ENCODE assay signal across 18 mouse cellular contexts in genomic region chr2:20560581-20560980, GRCm38 (mm10).
"Had no signal": no experiment of that assay in that cellular context is flagged by ENCODE, and none has a peak within 500 bp of the region (broad histone marks: within the 10 kb centered on the region; RNA-seq: fewer than 3 reads in every experiment).

No protein-coding gene starts in this region.

- H3K36me3 ChIP-seq: heart, embryonic 10.5 days; heart, embryonic 12.5 days; hindbrain, embryonic 13.5 days; hindbrain, embryonic 15.5 days; limb, embryonic 12.5 days; liver, embryonic 12.5 days had no signal

- H3K4me3 ChIP-seq: heart, embryonic 10.5 days; heart, embryonic 12.5 days; hindbrain, embryonic 13.5 days; hindbrain, embryonic 15.5 days; kidney, embryonic 15.5 days; limb, embryonic 12.5 days; liver, embryonic 12.5 days had no signal

- H3K27me3 ChIP-seq: heart, embryonic 12.5 days; hindbrain, embryonic 13.5 days; hindbrain, embryonic 15.5 days; kidney, embryonic 15.5 days; limb, embryonic 12.5 days; liver, embryonic 12.5 days had no signal

- DNase-seq: forebrain, postnatal 0 days; gastrocnemius, postnatal 36 days; heart, postnatal 14 days; heart, postnatal 36 days; kidney, adult 11 months; kidney, adult 9 months; kidney, postnatal 14 days; left cerebral cortex, postnatal 4 days had no signal

- H3K9me3 ChIP-seq: heart, embryonic 10.5 days; heart, embryonic 12.5 days; hindbrain, embryonic 13.5 days; hindbrain, embryonic 15.5 days; kidney, embryonic 15.5 days; limb, embryonic 12.5 days; liver, embryonic 12.5 days had no signal

- H3K4me2 ChIP-seq: heart, embryonic 12.5 days; hindbrain, embryonic 13.5 days; hindbrain, embryonic 15.5 days; kidney, embryonic 15.5 days; limb, embryonic 12.5 days; liver, embryonic 12.5 days had no signal

- ATAC-seq: forebrain, postnatal 0 days; inflammation-experienced regulatory T-cells, adult 6 months; liver, embryonic 12.5 days had no signal

- H3K4me1 ChIP-seq: hindbrain, embryonic 13.5 days; hindbrain, embryonic 15.5 days; limb, embryonic 12.5 days; liver, embryonic 12.5 days had no signal

- H3K9ac ChIP-seq: forebrain, postnatal 0 days; heart, embryonic 12.5 days; hindbrain, embryonic 13.5 days; hindbrain, embryonic 15.5 days; kidney, embryonic 15.5 days; limb, embryonic 12.5 days; liver, embryonic 12.5 days; liver, embryonic 14.5 days had no signal

- H3K27ac ChIP-seq: heart, embryonic 10.5 days; hindbrain, embryonic 13.5 days; hindbrain, embryonic 15.5 days; kidney, embryonic 15.5 days; kidney, postnatal 0 days; limb, embryonic 12.5 days; liver, embryonic 12.5 days; liver, embryonic 14.5 days had no signal
